Mouse (Mus musculus): ENCODE results near the gene Cpsf4. TPM values are rescaled to one million over a fixed set of nuclear protein-coding genes. Genes with fewer than 3 reads are reported as not detected.

The Cpsf4 gene
- polyA plus RNA-seq, 1 experiment from 2014 or later = 17.2 TPM

GRCm38 (mm10) chr5:145152690-145153089, 14.3 kb upstream of the Cpsf4 start:
- peak overlapping the region; percentile 57; the same call in 1 of the 2 replicates for H3K27ac ChIP-seq (ENCODE audit: low read depth, low read length)
- no peaks in the 10 kb centered on the region for H3K4me1 ChIP-seq (ENCODE audit: control insufficient read depth, insufficient read depth, low read length)
- no peak overlapping the region for H3K4me2 ChIP-seq
- no peaks in the 10 kb centered on the region for H3K9me3 ChIP-seq (replicated peaks; ENCODE audit: control insufficient read depth, low read length)
- H3K27me3 ChIP-seq (ENCODE audit: control insufficient read depth, insufficient read depth, low read length) = no peaks in the 10 kb centered on the region
- no peak for ATAC-seq (replicated peaks; ENCODE audit: insufficient number of reproducible peaks, low FRiP score, low TSS enrichment)
- WGBS (ENCODE audit: insufficient replicate concordance) = 76% methylated on average over 5 of the region's 5 CpGs
- H3K9ac ChIP-seq (ENCODE audit: low read depth, low read length) = no peak overlapping the region
- H3K36me3 ChIP-seq (ENCODE audit: control insufficient read depth, insufficient read depth, low read length) = peaks cover 46% of the 10 kb centered on the region
- H3K4me3 ChIP-seq (ENCODE audit: low read depth, low read length) = no peak overlapping the region

GRCm38 (mm10) chr5:145161361-145161760, 5.7 kb upstream of the Cpsf4 start:
- H3K4me2 ChIP-seq = no peak overlapping the region
- no peak overlapping the region for H3K4me3 ChIP-seq (ENCODE audit: low read depth, low read length)
- no peaks in the 10 kb centered on the region for H3K9me3 ChIP-seq (replicated peaks; ENCODE audit: control insufficient read depth, low read length)
- ATAC-seq (replicated peaks; ENCODE audit: insufficient number of reproducible peaks, low FRiP score, low TSS enrichment) = no peak
- H3K9ac ChIP-seq (ENCODE audit: low read depth, low read length) = no peak overlapping the region
- H3K27me3 ChIP-seq (ENCODE audit: control insufficient read depth, insufficient read depth, low read length) = no peaks in the 10 kb centered on the region
- peaks cover 13% of the 10 kb centered on the region for H3K36me3 ChIP-seq (ENCODE audit: control insufficient read depth, insufficient read depth, low read length)
- 93% methylated on average over 14 of the region's 14 CpGs for WGBS (ENCODE audit: insufficient replicate concordance)
- H3K4me1 ChIP-seq (ENCODE audit: control insufficient read depth, insufficient read depth, low read length) = peaks cover 13% of the 10 kb centered on the region; the same call in 1 of the 2 replicates
- no peak overlapping the region for H3K27ac ChIP-seq (ENCODE audit: low read depth, low read length)

GRCm38 (mm10) chr5:145164710-145165109, 2.3 kb upstream of the Cpsf4 start:
- Histone ChIP-seq H3K4me3 (ENCODE audit: low read depth, low read length) (no peak overlapping the region), H3K4me1 (ENCODE audit: control insufficient read depth, insufficient read depth, low read length) (peaks cover 22% of the 10 kb centered on the region), H3K27me3 (ENCODE audit: control insufficient read depth, insufficient read depth, low read length) (no peaks in the 10 kb centered on the region), H3K27ac (ENCODE audit: low read depth, low read length) (no peak overlapping the region), H3K4me2 (no peak overlapping the region), H3K9ac (ENCODE audit: low read depth, low read length) (no peak overlapping the region), H3K36me3 (ENCODE audit: control insufficient read depth, insufficient read depth, low read length) (peaks cover 4% of the 10 kb centered on the region), H3K9me3 (replicated peaks; ENCODE audit: control insufficient read depth, low read length) (no peaks in the 10 kb centered on the region)
- no peak for ATAC-seq (replicated peaks; ENCODE audit: insufficient number of reproducible peaks, low FRiP score, low TSS enrichment)
- 72% methylated on average over 3 of the region's 3 CpGs for WGBS (ENCODE audit: insufficient replicate concordance)

GRCm38 (mm10) chr5:145165184-145165583, 1.8 kb upstream of the Cpsf4 start:
- WGBS (ENCODE audit: insufficient replicate concordance) = 86% methylated on average over 15 of the region's 15 CpGs
- H3K27me3 ChIP-seq (ENCODE audit: control insufficient read depth, insufficient read depth, low read length) = no peaks in the 10 kb centered on the region
- no peak overlapping the region for H3K4me3 ChIP-seq (ENCODE audit: low read depth, low read length)
- ATAC-seq (replicated peaks; ENCODE audit: insufficient number of reproducible peaks, low FRiP score, low TSS enrichment) = no peak
- peaks cover 4% of the 10 kb centered on the region for H3K36me3 ChIP-seq (ENCODE audit: control insufficient read depth, insufficient read depth, low read length)
- H3K9ac ChIP-seq (ENCODE audit: low read depth, low read length) = no peak overlapping the region
- no peak overlapping the region for H3K27ac ChIP-seq (ENCODE audit: low read depth, low read length)
- peaks cover 22% of the 10 kb centered on the region for H3K4me1 ChIP-seq (ENCODE audit: control insufficient read depth, insufficient read depth, low read length)
- no peak overlapping the region for H3K4me2 ChIP-seq
- H3K9me3 ChIP-seq (replicated peaks; ENCODE audit: control insufficient read depth, low read length) = no peaks in the 10 kb centered on the region

GRCm38 (mm10) chr5:145167306-145167661, 271 bp downstream of the Cpsf4 start:
- Histone ChIP-seq H3K27ac (ENCODE audit: low read depth, low read length) (peak overlapping the region; percentile 77), H3K4me2 (peak overlapping the region; percentile 95), H3K4me3 (ENCODE audit: low read depth, low read length) (peak overlapping the region; percentile 95), H3K9me3 (replicated peaks; ENCODE audit: control insufficient read depth, low read length) (no peaks in the 10 kb centered on the region), H3K9ac (ENCODE audit: low read depth, low read length) (peak overlapping the region; percentile 92), H3K4me1 (ENCODE audit: control insufficient read depth, insufficient read depth, low read length) (peaks cover 22% of the 10 kb centered on the region), H3K27me3 (ENCODE audit: control insufficient read depth, insufficient read depth, low read length) (no peaks in the 10 kb centered on the region), H3K36me3 (ENCODE audit: control insufficient read depth, insufficient read depth, low read length) (peaks cover 12% of the 10 kb centered on the region)
- peak; percentile 40 for ATAC-seq (replicated peaks; ENCODE audit: insufficient number of reproducible peaks, low FRiP score, low TSS enrichment)
- WGBS (ENCODE audit: insufficient replicate concordance) = 0% methylated on average over 26 of the region's 28 CpGs

- Histone ChIP-seq H3K36me3 (ENCODE audit: control insufficient read depth, insufficient read depth, low read length) (peaks cover 55% of the 10 kb centered on the region), H3K27ac (ENCODE audit: low read depth, low read length) (no peak overlapping the region), H3K27me3 (ENCODE audit: control insufficient read depth, insufficient read depth, low read length) (no peaks in the 10 kb centered on the region), H3K4me1 (ENCODE audit: control insufficient read depth, insufficient read depth, low read length) (0 out of 2 replicates have a peak, but pooled peaks cover 2% of the 10 kb centered on the region), H3K4me2 (no peak overlapping the region), H3K9ac (ENCODE audit: low read depth, low read length) (no peak overlapping the region), H3K4me3 (ENCODE audit: low read depth, low read length) (no peak overlapping the region), H3K9me3 (replicated peaks; ENCODE audit: control insufficient read depth, low read length) (no peaks in the 10 kb centered on the region)
- 85% methylated on average over 18 of the region's 18 CpGs for WGBS (ENCODE audit: insufficient replicate concordance)
- ATAC-seq (replicated peaks; ENCODE audit: insufficient number of reproducible peaks, low FRiP score, low TSS enrichment) = no peak
Measured at GRCm38 (mm10) chr5:145178461-145178980, 11.5 kb downstream of the Cpsf4 start.

- ATAC-seq (replicated peaks; ENCODE audit: insufficient number of reproducible peaks, low FRiP score, low TSS enrichment) = no peak
- Histone ChIP-seq H3K4me2 (no peak overlapping the region), H3K9ac (ENCODE audit: low read depth, low read length) (no peak overlapping the region), H3K4me1 (ENCODE audit: control insufficient read depth, insufficient read depth, low read length) (peaks cover 11% of the 10 kb centered on the region), H3K4me3 (ENCODE audit: low read depth, low read length) (no peak overlapping the region), H3K27me3 (ENCODE audit: control insufficient read depth, insufficient read depth, low read length) (no peaks in the 10 kb centered on the region), H3K9me3 (replicated peaks; ENCODE audit: control insufficient read depth, low read length) (no peaks in the 10 kb centered on the region), H3K36me3 (ENCODE audit: control insufficient read depth, insufficient read depth, low read length) (peaks cover 62% of the 10 kb centered on the region), H3K27ac (ENCODE audit: low read depth, low read length) (no peak overlapping the region)
- WGBS (ENCODE audit: insufficient replicate concordance) = 95% methylated on average over 2 of the region's 2 CpGs
Measured at GRCm38 (mm10) chr5:145185244-145185643, 18.2 kb downstream of the Cpsf4 start.

GRCm38 (mm10) chr5:145189416-145189815, 22.4 kb downstream of the Cpsf4 start:
- Histone ChIP-seq H3K27ac (ENCODE audit: low read depth, low read length) (no peak overlapping the region), H3K27me3 (ENCODE audit: control insufficient read depth, insufficient read depth, low read length) (no peaks in the 10 kb centered on the region), H3K9ac (ENCODE audit: low read depth, low read length) (no peak overlapping the region), H3K9me3 (replicated peaks; ENCODE audit: control insufficient read depth, low read length) (no peaks in the 10 kb centered on the region), H3K4me3 (ENCODE audit: low read depth, low read length) (peak overlapping the region; percentile 82; the same call in 1 of the 2 replicates), H3K36me3 (ENCODE audit: control insufficient read depth, insufficient read depth, low read length) (peaks cover 31% of the 10 kb centered on the region), H3K4me1 (ENCODE audit: control insufficient read depth, insufficient read depth, low read length) (peaks cover 13% of the 10 kb centered on the region), H3K4me2 (peak overlapping the region; percentile 94)
- WGBS (ENCODE audit: insufficient replicate concordance) = 84% methylated on average over 6 of the region's 6 CpGs
- ATAC-seq (replicated peaks; ENCODE audit: insufficient number of reproducible peaks, low FRiP score, low TSS enrichment) = no peak

- peaks cover 30% of the 10 kb centered on the region for H3K36me3 ChIP-seq (ENCODE audit: control insufficient read depth, insufficient read depth, low read length)
Measured at GRCm38 (mm10) chr5:145190373-145190772, 23.4 kb downstream of the Cpsf4 start.

More at GRCm38 (mm10) chr5:145190373-145190772, 23.4 kb downstream of the Cpsf4 start:
- Histone ChIP-seq H3K9me3 (replicated peaks; ENCODE audit: control insufficient read depth, low read length) (no peaks in the 10 kb centered on the region), H3K4me2 (peak overlapping the region; percentile 94), H3K9ac (ENCODE audit: low read depth, low read length) (peak overlapping the region; percentile 99), H3K27me3 (ENCODE audit: control insufficient read depth, insufficient read depth, low read length) (no peaks in the 10 kb centered on the region), H3K4me1 (ENCODE audit: control insufficient read depth, insufficient read depth, low read length) (peaks cover 13% of the 10 kb centered on the region), H3K4me3 (ENCODE audit: low read depth, low read length) (peak overlapping the region; percentile 82), H3K27ac (ENCODE audit: low read depth, low read length) (peak overlapping the region; percentile 95; the same call in 1 of the 2 replicates)
- WGBS (ENCODE audit: insufficient replicate concordance) = 24% methylated on average over 5 of the region's 5 CpGs
- ATAC-seq (replicated peaks; ENCODE audit: insufficient number of reproducible peaks, low FRiP score, low TSS enrichment) = no peak
